Comparison of ENCODE assay signal across 9 mouse cellular contexts in the genomic region with DNA sequence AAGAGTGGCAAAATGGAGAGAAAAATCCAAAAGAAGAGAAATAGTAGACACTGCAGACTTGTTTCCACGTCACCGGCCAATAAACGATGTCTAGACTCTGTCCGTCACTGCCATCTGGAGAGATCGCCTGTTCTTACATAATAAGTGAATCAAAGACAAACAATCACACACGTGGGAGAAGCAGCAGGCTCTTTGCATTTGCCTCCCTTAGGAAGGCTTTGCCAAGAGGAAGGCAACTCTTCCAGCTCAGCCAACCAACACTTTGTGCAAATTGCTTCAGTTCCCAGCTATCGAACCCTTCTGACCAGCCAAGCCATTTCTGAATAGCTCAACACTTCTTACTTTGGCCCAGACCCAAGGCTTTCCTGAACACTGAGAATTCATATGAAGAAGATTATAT.
DNase-seq lines count a peak whose midpoint lies in the region; ATAC-seq and TF ChIP-seq lines count a peak whose summit lies in the region.
"Had no signal": no experiment of that assay in that cellular context is flagged by ENCODE, and none has a peak within 500 bp of the region (broad histone marks: within the 10 kb centered on the region; RNA-seq: fewer than 3 reads in every experiment).

No protein-coding gene starts in this region.

- intact Hi-C loops in left cerebral cortex, adult 2 months (cut with DNase I), result loop anchor here (10.0 kb wide), 2 partner anchors 375 to 505 kb away; no protein-coding TSS in a partner anchor

- no peak overlapping the region for H3K4me2 ChIP-seq in neural tube, embryonic 15.5 days
- no peak overlapping the region for H3K4me2 ChIP-seq in liver, embryonic 11.5 days
- H3K4me2 ChIP-seq: midbrain, embryonic 13.5 days had no signal

- WGBS in neural tube, embryonic 15.5 days, result 61% methylated on average over 7 of the region's 7 CpGs
- WGBS in liver, embryonic 11.5 days, result 80% methylated on average over 7 of the region's 7 CpGs

- no peak overlapping the region for H3K27ac ChIP-seq in left cerebral cortex, adult 2 months
- H3K27ac ChIP-seq in neural tube, embryonic 15.5 days (replicated peaks), result no peak overlapping the region
- no peak overlapping the region for H3K27ac ChIP-seq in liver, embryonic 11.5 days (ENCODE audit: low read depth, low read length)
- H3K27ac ChIP-seq: midbrain, embryonic 13.5 days had no signal

- H3K4me1 ChIP-seq in neural tube, embryonic 15.5 days, result no peaks in the 10 kb centered on the region
- no peaks in the 10 kb centered on the region for H3K4me1 ChIP-seq in liver, embryonic 11.5 days (replicated peaks; ENCODE audit: control insufficient read depth, insufficient read depth, low read length)
- H3K4me1 ChIP-seq: midbrain, embryonic 13.5 days had no signal

- TF ChIP-seq CTCF in left cerebral cortex, adult 2 months (IDR thresholded peaks at IDR 0.05), result no peak

- no peaks in the 10 kb centered on the region for H3K9me3 ChIP-seq in neural tube, embryonic 15.5 days (replicated peaks)
- H3K9me3 ChIP-seq in liver, embryonic 11.5 days (ENCODE audit: control insufficient read depth, low read length), result no peaks in the 10 kb centered on the region
- H3K9me3 ChIP-seq: midbrain, embryonic 13.5 days had no signal

- no peak overlapping the region for H3K9ac ChIP-seq in neural tube, embryonic 15.5 days (replicated peaks)
- H3K9ac ChIP-seq in liver, embryonic 11.5 days (ENCODE audit: low read depth, low read length), result no peak overlapping the region
- H3K9ac ChIP-seq: midbrain, embryonic 13.5 days had no signal

- no peaks in the 10 kb centered on the region for H3K27me3 ChIP-seq in neural tube, embryonic 15.5 days (replicated peaks)
- H3K27me3 ChIP-seq in liver, embryonic 11.5 days (replicated peaks; ENCODE audit: control insufficient read depth, insufficient read depth, low read length), result no peaks in the 10 kb centered on the region
- H3K27me3 ChIP-seq: midbrain, embryonic 13.5 days had no signal

- DNase-seq in kidney, adult 18-20 months, result peak; percentile 25
- DNase-seq in kidney, postnatal 10 days, result no peak
- peak; percentile 7 for DNase-seq in cerebellum, adult 11 months
- peak; percentile 12 to 49 for DNase-seq in cerebellum, postnatal 14 days
- DNase-seq in left cerebral cortex, adult 2 months (ENCODE audit: extremely low spot score in 1 of 2, low spot score in 2 of 2), result peak; percentile 10 to 18
- no peak for DNase-seq in liver, embryonic 11.5 days (ENCODE audit: low spot score)
- DNase-seq in urinary bladder, postnatal 14 days (ENCODE audit: low spot score), result no peak

- H3K4me3 ChIP-seq in left cerebral cortex, adult 2 months, result no peak overlapping the region
- H3K4me3 ChIP-seq in neural tube, embryonic 15.5 days (replicated peaks), result no peak overlapping the region
- no peak overlapping the region for H3K4me3 ChIP-seq in liver, embryonic 11.5 days (ENCODE audit: low read depth, low read length)
- H3K4me3 ChIP-seq: midbrain, embryonic 13.5 days had no signal

- H3K36me3 ChIP-seq in neural tube, embryonic 15.5 days, result no peaks in the 10 kb centered on the region
- no peaks in the 10 kb centered on the region for H3K36me3 ChIP-seq in liver, embryonic 11.5 days (ENCODE audit: control insufficient read depth, insufficient read depth, low read length)
- H3K36me3 ChIP-seq: midbrain, embryonic 13.5 days had no signal

- no peak for ATAC-seq in neural tube, embryonic 15.5 days (ENCODE audit: low FRiP score)
- no peak for ATAC-seq in liver, embryonic 11.5 days (replicated peaks; ENCODE audit: low FRiP score)
- ATAC-seq: midbrain, embryonic 13.5 days had no signal

Comparison
In these comparisons a context has a peak if more than half of its experiments do, and no peak if none do; other contexts are left out.
1. DNase-seq: peak in kidney, adult 18-20 months (single experiment), cerebellum, adult 11 months (single experiment), cerebellum, postnatal 14 days (2 of 2) and left cerebral cortex, adult 2 months (2 of 2); none in kidney, postnatal 10 days (single experiment), liver, embryonic 11.5 days (single experiment) and urinary bladder, postnatal 14 days (single experiment).